Mouse (Mus musculus) thymus, adult 2 months (tissue): Measurements from ENCODE around the gene Tmco5b.

ENCODE experiments used
- CTCF ChIP-seq: fragments of 200-500 bp; IDR thresholded peaks from 2 replicates; pipeline ENCODE4 v1.5.1; 2012; ENCODE audit warnings: mild to moderate bottlenecking, control low read depth, low read length, moderate library complexity, borderline replicate concordance; ENCODE audit not compliant: control insufficient read depth, poor library complexity, insufficient read depth; ENCODE audit errors: extremely low read depth
- POLR2A ChIP-seq: fragments of 200-500 bp; IDR thresholded peaks from 2 replicates; pipeline ENCODE4 v1.6.1; 2012; ENCODE audit warnings: mild to moderate bottlenecking, low read length, control low read depth, moderate library complexity; ENCODE audit not compliant: control insufficient read depth, poor library complexity, insufficient read depth; ENCODE audit errors: extremely low read depth

- TF ChIP-seq CTCF (no peak), POLR2A (no peak)
Observed at GRCm38 (mm10) chr2:113302349-113303239, 17.1 kb downstream of the Tmco5b start.
